Mouse (Mus musculus) heart, embryonic 11.5 days (tissue): ENCODE results near the gene Cxcl15. TPM values are rescaled to one million over a fixed set of nuclear protein-coding genes. Genes with fewer than 3 reads are reported as not detected.
"Not testable (repeated sequence)": the region's sequence is repeated elsewhere in the genome, so short reads cannot be mapped to it uniquely, and the experiment has no call there.

Experiments used
- ATAC-seq: fragments of 200-750 bp; cut with Nextera tagmentation; replicated peaks from 2 replicates; pipeline ENCODE4 v1.8.0; 2017; ENCODE audit warnings: moderate library complexity; ENCODE audit not compliant: insufficient number of reproducible peaks, low FRiP score, low TSS enrichment
- H3K27ac ChIP-seq: fragments of 300-500 bp; sonication (generic); 2 replicates; pipeline ENCODE4 v1.5.1; 2014; ENCODE audit warnings: mild to moderate bottlenecking, low read depth, low read length
- H3K27me3 ChIP-seq: fragments of 300-500 bp; sonication (generic); 2 replicates; pipeline ENCODE4 v1.6.1; 2014; ENCODE audit warnings: mild to moderate bottlenecking, low read length, mixed read lengths; ENCODE audit not compliant: control insufficient read depth, insufficient read depth
- H3K36me3 ChIP-seq: fragments of 300-500 bp; sonication (generic); 2 replicates; pipeline ENCODE4 v1.6.1; 2014; ENCODE audit warnings: mild to moderate bottlenecking, low read length, moderate library complexity, mixed read lengths; ENCODE audit not compliant: control insufficient read depth, insufficient read depth
- H3K4me1 ChIP-seq: fragments of 300-500 bp; sonication (generic); 2 replicates; pipeline ENCODE4 v1.6.1; 2014; ENCODE audit warnings: low read length; ENCODE audit not compliant: control insufficient read depth, insufficient read depth
- H3K4me2 ChIP-seq: fragments of 300-500 bp; sonication (generic); 2 replicates; pipeline ENCODE4 v1.6.1; 2014; ENCODE audit warnings: mild to moderate bottlenecking, moderate library complexity
- H3K4me3 ChIP-seq: fragments of 300-500 bp; sonication (generic); 2 replicates; pipeline ENCODE4 v1.5.1; 2014; ENCODE audit warnings: low read depth, low read length
- H3K9ac ChIP-seq: fragments of 300-500 bp; sonication (generic); 2 replicates; pipeline ENCODE4 v1.6.1; 2014; ENCODE audit warnings: mild to moderate bottlenecking, low read depth, low read length, moderate library complexity
- H3K9me3 ChIP-seq: fragments of 300-500 bp; sonication (generic); replicated peaks from 2 replicates; pipeline ENCODE4 v1.6.1; 2016; ENCODE audit warnings: low read length; ENCODE audit not compliant: control insufficient read depth
- WGBS: fragments of 180-500 bp; shearing (Covaris S2); extraction: QIAGEN DNeasy Blood & Tissue Kit; methylation state at CpG from one replicate; pipeline ENCODE4 v1.1.7; 2014; ENCODE audit not compliant: insufficient replicate concordance; 5-methylcytosine and 5-hydroxymethylcytosine counted together
- polyA plus RNA-seq: library from polyadenylated mRNA; unstranded; fragments of >200 nt; fragmentation: Nextera tagmentation; extraction: Ambion mirVana; gene quantifications from 2 replicates; pipeline ENCODE4 v1.2.1, GENCODE M21; 2014

The Cxcl15 gene
- polyA plus RNA-seq, 1 experiment from 2014 or later: 0.73 TPM

GRCm38 (mm10) chr5:90819756-90820155, 25.4 kb downstream of the Cxcl15 start:
- H3K9me3 ChIP-seq: no peaks in the 10 kb centered on the region
- ATAC-seq: no peak
- H3K4me2 ChIP-seq: no peak overlapping the region
- no peaks in the 10 kb centered on the region for H3K27me3 ChIP-seq
- no peak overlapping the region for H3K9ac ChIP-seq
- no peak overlapping the region for H3K4me3 ChIP-seq
- H3K36me3 ChIP-seq: no peaks in the 10 kb centered on the region
- H3K27ac ChIP-seq: no peak overlapping the region
- no peaks in the 10 kb centered on the region for H3K4me1 ChIP-seq

GRCm38 (mm10) chr5:90832145-90832767, 37.9 kb downstream of the Cxcl15 start:
- no peak for ATAC-seq
- no peak overlapping the region for H3K27ac ChIP-seq
- H3K27me3 ChIP-seq: no peaks in the 10 kb centered on the region
- 55% methylated on average over 11 of the region's 11 CpGs for WGBS
- H3K4me3 ChIP-seq: no peak overlapping the region
- H3K36me3 ChIP-seq: no peaks in the 10 kb centered on the region
- H3K4me1 ChIP-seq: no peaks in the 10 kb centered on the region
- no peak overlapping the region for H3K9ac ChIP-seq
- H3K4me2 ChIP-seq: no peak overlapping the region
- no peaks in the 10 kb centered on the region for H3K9me3 ChIP-seq

- no peaks in the 10 kb centered on the region for H3K4me1 ChIP-seq
- WGBS: 70% methylated on average over 8 of the region's 8 CpGs
- no peaks in the 10 kb centered on the region for H3K27me3 ChIP-seq
- H3K9me3 ChIP-seq: no peaks in the 10 kb centered on the region
- no peak overlapping the region for H3K27ac ChIP-seq
- H3K4me3 ChIP-seq: no peak overlapping the region
- H3K36me3 ChIP-seq: no peaks in the 10 kb centered on the region
- ATAC-seq: no peak
- H3K9ac ChIP-seq: no peak overlapping the region
- no peak overlapping the region for H3K4me2 ChIP-seq
Observed at GRCm38 (mm10) chr5:90832768-90833388, 38.5 kb downstream of the Cxcl15 start.

GRCm38 (mm10) chr5:90834436-90834835, 40.1 kb downstream of the Cxcl15 start:
- no peak overlapping the region for H3K9ac ChIP-seq
- no peaks in the 10 kb centered on the region for H3K36me3 ChIP-seq
- H3K4me2 ChIP-seq: no peak overlapping the region
- H3K4me1 ChIP-seq: no peaks in the 10 kb centered on the region
- ATAC-seq: no peak
- 76% methylated on average over 4 of the region's 4 CpGs for WGBS
- H3K4me3 ChIP-seq: no peak overlapping the region
- no peaks in the 10 kb centered on the region for H3K9me3 ChIP-seq
- H3K27ac ChIP-seq: no peak overlapping the region
- no peaks in the 10 kb centered on the region for H3K27me3 ChIP-seq

- H3K4me1 ChIP-seq: no peaks in the 10 kb centered on the region
- H3K9me3 ChIP-seq: no peaks in the 10 kb centered on the region
- H3K36me3 ChIP-seq: no peaks in the 10 kb centered on the region
- H3K4me2 ChIP-seq: no peak overlapping the region
- H3K27me3 ChIP-seq: no peaks in the 10 kb centered on the region
- no peak for ATAC-seq
- no peak overlapping the region for H3K9ac ChIP-seq
- whole genome bisulfite sequencing: 71% methylated on average over 5 of the region's 5 CpGs
- H3K27ac ChIP-seq: no peak overlapping the region
- H3K4me3 ChIP-seq: no peak overlapping the region
Observed at GRCm38 (mm10) chr5:90838582-90838981, 44.2 kb downstream of the Cxcl15 start.

- no peak for ATAC-seq
- no peak overlapping the region for H3K9ac ChIP-seq
- no peak overlapping the region for H3K27ac ChIP-seq
- H3K4me3 ChIP-seq: no peak overlapping the region
- no peak overlapping the region for H3K4me2 ChIP-seq
- H3K36me3 ChIP-seq: no peaks in the 10 kb centered on the region
- no peaks in the 10 kb centered on the region for H3K4me1 ChIP-seq
- no peaks in the 10 kb centered on the region for H3K27me3 ChIP-seq
- WGBS: 61% methylated on average over 7 of the region's 7 CpGs
- H3K9me3 ChIP-seq: no peaks in the 10 kb centered on the region
Observed at GRCm38 (mm10) chr5:90840902-90841869, 46.9 kb downstream of the Cxcl15 start.

DNA sequence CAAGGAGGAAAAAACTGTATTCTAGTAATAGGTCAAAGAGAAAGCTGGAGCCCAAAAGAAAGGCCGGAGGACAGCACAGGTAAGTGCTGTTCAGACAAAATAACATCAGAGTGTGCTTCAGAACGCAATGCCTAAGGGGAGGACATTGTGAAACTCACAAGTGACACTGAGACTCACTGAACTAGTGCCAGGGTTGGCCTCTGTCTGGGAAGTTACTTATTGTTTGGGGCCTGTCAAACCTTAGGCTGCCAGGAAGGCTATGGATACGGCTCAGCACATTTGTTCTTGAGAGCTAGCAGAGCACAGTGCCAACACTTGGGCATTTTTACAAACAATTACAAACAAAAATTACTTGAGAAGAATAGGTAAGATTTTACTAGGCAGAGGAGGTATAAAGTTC, 49.6 kb downstream of the Cxcl15 start:
- Histone ChIP-seq H3K4me2 (no peak overlapping the region), H3K4me3 (no peak overlapping the region), H3K27ac (no peak overlapping the region), H3K27me3 (no peaks in the 10 kb centered on the region), H3K9ac (no peak overlapping the region), H3K4me1 (no peaks in the 10 kb centered on the region), H3K36me3 (no peaks in the 10 kb centered on the region), H3K9me3 (no peaks in the 10 kb centered on the region)
- no peak for ATAC-seq
- WGBS: 79% methylated on average over 3 of the region's 3 CpGs

- not testable (repeated sequence) for H3K4me1 ChIP-seq
- 89% methylated on average over 7 of the region's 7 CpGs for WGBS
Observed at GRCm38 (mm10) chr5:90850096-90850495, 55.8 kb downstream of the Cxcl15 start.

More at GRCm38 (mm10) chr5:90850096-90850495, 55.8 kb downstream of the Cxcl15 start:
- ATAC-seq, H3K4me3 ChIP-seq, H3K9ac ChIP-seq, H3K4me2 ChIP-seq, H3K27me3 ChIP-seq, H3K36me3 ChIP-seq, H3K9me3 ChIP-seq, H3K27ac ChIP-seq: not testable (repeated sequence)
